Mouse (Mus musculus) lung, postnatal 0 days (tissue): ENCODE results near the gene Alg2. TPM values are rescaled to one million over a fixed set of nuclear protein-coding genes. Genes with fewer than 3 reads are reported as not detected.

Experiments used
- ATAC-seq: fragments of 200-750 bp; cut with Nextera tagmentation; 2 replicates; pipeline ENCODE4 v1.8.0; 2017; ENCODE audit warnings: moderate library complexity
- DNase-seq: peaks from one replicate; pipeline ENCODE4 v3.0.0-alpha.2; 2016; ENCODE audit warnings: low spot score
- H3K27ac ChIP-seq: fragments of 300-500 bp; sonication (generic); 2 replicates; pipeline ENCODE4 v1.5.1; 2014; ENCODE audit warnings: antibody characterized with exemption, mild to moderate bottlenecking, low read length, mixed read lengths
- H3K27me3 ChIP-seq: fragments of 300-500 bp; sonication (generic); replicated peaks from 2 replicates; pipeline ENCODE4 v1.6.1; 2014; ENCODE audit warnings: low read length, mixed read lengths; ENCODE audit not compliant: insufficient read depth
- H3K36me3 ChIP-seq: fragments of 300-500 bp; sonication (generic); 2 replicates; pipeline ENCODE4 v1.6.1; 2014; ENCODE audit warnings: low read length, mixed read lengths; ENCODE audit not compliant: insufficient read depth
- H3K4me1 ChIP-seq: fragments of 300-500 bp; sonication (generic); 2 replicates; pipeline ENCODE4 v1.6.1; 2014; ENCODE audit warnings: antibody characterized with exemption, low read depth, low read length, mixed read lengths; ENCODE audit not compliant: insufficient read depth
- H3K4me2 ChIP-seq: fragments of 300-500 bp; sonication (generic); replicated peaks from 2 replicates; pipeline ENCODE4 v1.6.1; 2014; ENCODE audit warnings: low read depth, mild to moderate bottlenecking, low read length, moderate library complexity, mixed read lengths
- H3K4me3 ChIP-seq: fragments of 300-500 bp; sonication (generic); 2 replicates; pipeline ENCODE4 v1.5.1; 2014; ENCODE audit warnings: low read depth, low read length
- H3K9ac ChIP-seq: fragments of 300-500 bp; sonication (generic); replicated peaks from 2 replicates; pipeline ENCODE4 v1.6.1; 2014; ENCODE audit warnings: low read depth, mild to moderate bottlenecking
- H3K9me3 ChIP-seq: fragments of 300-500 bp; sonication (generic); 2 replicates; pipeline ENCODE4 v1.6.1; 2016; ENCODE audit warnings: low read length, mixed read lengths
- CTCF ChIP-seq: IDR thresholded peaks from 2 replicates; pipeline ENCODE4 v1.5.1; 2016; ENCODE audit warnings: antibody characterized with exemption, mild to moderate bottlenecking
- EP300 ChIP-seq: IDR thresholded peaks from 2 replicates; pipeline ENCODE4 v1.6.1; 2016; ENCODE audit warnings: antibody characterized with exemption, mild to moderate bottlenecking, control low read depth
- WGBS: fragments of 180-500 bp; shearing (Covaris S2); extraction: QIAGEN DNeasy Blood & Tissue Kit; methylation state at CpG from one replicate; pipeline ENCODE4 v1.1.7; 2014; 5-methylcytosine and 5-hydroxymethylcytosine counted together
- polyA plus RNA-seq: library from polyadenylated mRNA; unstranded; fragments of >200 nt; fragmentation: Nextera tagmentation; extraction: Ambion mirVana; gene quantifications from 2 replicates; pipeline ENCODE4 v1.2.1, GENCODE M21; 2015

The Alg2 gene
- polyA plus RNA-seq, 1 experiment from 2014 or later: 21.2 TPM

GRCm38 (mm10) chr4:47503045-47503444 is 28.9 kb upstream of the Alg2 start:
- no peak for ATAC-seq
- TF ChIP-seq EP300: no peak
- no peak for TF ChIP-seq CTCF
- DNase-seq: no peak
- H3K4me3 ChIP-seq: no peak overlapping the region
- no peaks in the 10 kb centered on the region for H3K27me3 ChIP-seq
- no peaks in the 10 kb centered on the region for H3K9me3 ChIP-seq
- no peaks in the 10 kb centered on the region for H3K4me1 ChIP-seq
- H3K4me2 ChIP-seq: no peak overlapping the region
- 76% methylated on average over 6 of the region's 6 CpGs for WGBS
- no peak overlapping the region for H3K9ac ChIP-seq
- no peak overlapping the region for H3K27ac ChIP-seq
- no peaks in the 10 kb centered on the region for H3K36me3 ChIP-seq

GRCm38 (mm10) chr4:47502546-47502971 is 28.4 kb upstream of the Alg2 start:
- Histone ChIP-seq H3K4me3 (no peak overlapping the region), H3K27ac (no peak overlapping the region), H3K9me3 (no peaks in the 10 kb centered on the region), H3K27me3 (no peaks in the 10 kb centered on the region), H3K9ac (no peak overlapping the region), H3K4me1 (no peaks in the 10 kb centered on the region), H3K4me2 (no peak overlapping the region), H3K36me3 (no peaks in the 10 kb centered on the region)
- ATAC-seq (0 out of 2 replicates have a peak, but pooled peaks have one; percentile 33), DNase-seq (peak; percentile 61)
- TF ChIP-seq CTCF (peak; percentile 83), EP300 (no peak)
- WGBS: 28% methylated on average over 4 of the region's 4 CpGs

GRCm38 (mm10) chr4:47499121-47499545 is 25.0 kb upstream of the Alg2 start:
- Histone ChIP-seq H3K9ac (no peak overlapping the region), H3K4me2 (no peak overlapping the region), H3K36me3 (no peaks in the 10 kb centered on the region), H3K4me3 (no peak overlapping the region), H3K4me1 (no peaks in the 10 kb centered on the region), H3K27ac (no peak overlapping the region), H3K9me3 (no peaks in the 10 kb centered on the region), H3K27me3 (no peaks in the 10 kb centered on the region)
- WGBS: 74% methylated on average over 10 of the region's 10 CpGs
- DNase-seq (no peak), ATAC-seq (no peak)
- TF ChIP-seq EP300 (no peak), CTCF (no peak)

GRCm38 (mm10) chr4:47497811-47498385 is 23.8 kb upstream of the Alg2 start:
- Histone ChIP-seq H3K9ac (no peak overlapping the region), H3K4me3 (no peak overlapping the region), H3K4me1 (no peaks in the 10 kb centered on the region), H3K36me3 (no peaks in the 10 kb centered on the region), H3K4me2 (no peak overlapping the region), H3K27me3 (no peaks in the 10 kb centered on the region), H3K9me3 (no peaks in the 10 kb centered on the region), H3K27ac (no peak overlapping the region)
- 52% methylated on average over 7 of the region's 7 CpGs for WGBS
- DNase-seq: no peak
- TF ChIP-seq EP300 (no peak), CTCF (no peak)
- ATAC-seq: no peak

- Histone ChIP-seq H3K4me2 (no peak overlapping the region), H3K27me3 (no peaks in the 10 kb centered on the region), H3K4me1 (no peaks in the 10 kb centered on the region), H3K9me3 (no peaks in the 10 kb centered on the region), H3K36me3 (no peaks in the 10 kb centered on the region), H3K4me3 (no peak overlapping the region), H3K9ac (no peak overlapping the region), H3K27ac (no peak overlapping the region)
- TF ChIP-seq EP300 (no peak), CTCF (no peak)
- peak; percentile 17 for DNase-seq
- WGBS: 47% methylated on average over 2 of the region's 2 CpGs
- ATAC-seq: 0 out of 2 replicates have a peak, but pooled peaks have one; percentile 16
These were observed 20.6 kb upstream of the Alg2 start for GRCm38 (mm10) chr4:47494686-47495085.

GRCm38 (mm10) chr4:47494137-47494536 is 20.0 kb upstream of the Alg2 start:
- H3K4me3 ChIP-seq: no peak overlapping the region
- H3K4me2 ChIP-seq: no peak overlapping the region
- DNase-seq: peak; percentile 60
- no peaks in the 10 kb centered on the region for H3K36me3 ChIP-seq
- no peaks in the 10 kb centered on the region for H3K9me3 ChIP-seq
- no peak overlapping the region for H3K9ac ChIP-seq
- H3K27me3 ChIP-seq: no peaks in the 10 kb centered on the region
- no peaks in the 10 kb centered on the region for H3K4me1 ChIP-seq
- H3K27ac ChIP-seq: no peak overlapping the region
- peak; percentile 64 for TF ChIP-seq EP300
- TF ChIP-seq CTCF: no peak
- WGBS: 22% methylated on average over 1 of the region's 1 CpGs
- ATAC-seq: peak; percentile 71

- no peaks in the 10 kb centered on the region for H3K36me3 ChIP-seq
- no peak overlapping the region for H3K27ac ChIP-seq
- H3K9ac ChIP-seq: no peak overlapping the region
- no peak for DNase-seq
- H3K4me2 ChIP-seq: no peak overlapping the region
- WGBS: 59% methylated on average over 8 of the region's 8 CpGs
- no peaks in the 10 kb centered on the region for H3K4me1 ChIP-seq
- no peaks in the 10 kb centered on the region for H3K9me3 ChIP-seq
- no peak overlapping the region for H3K4me3 ChIP-seq
- no peak for TF ChIP-seq EP300
- no peak for TF ChIP-seq CTCF
- ATAC-seq: no peak
- H3K27me3 ChIP-seq: no peaks in the 10 kb centered on the region
These were observed 19.3 kb upstream of the Alg2 start for GRCm38 (mm10) chr4:47493456-47493855.
